In genomic region chr5:73777282-73777921, GRCm38 (mm10) we compare ENCODE assay signal across 9 mouse cellular contexts.
DNase-seq lines count a peak whose midpoint lies in the region; ATAC-seq lines count a peak whose summit lies in the region.
"Had no signal": no experiment of that assay in that cellular context is flagged by ENCODE, and none has a peak within 500 bp of the region (broad histone marks: within the 10 kb centered on the region; RNA-seq: fewer than 3 reads in every experiment).

No protein-coding gene starts in this region.

- peak overlapping the region; percentile 61; the same call in 1 of the 2 replicates for H3K27ac ChIP-seq in heart, embryonic 15.5 days
- H3K27ac ChIP-seq: embryonic facial prominence, embryonic 13.5 days had no signal

- peak; percentile 89 for ATAC-seq in heart, embryonic 15.5 days (replicated peaks; ENCODE audit: insufficient number of reproducible peaks, insufficient read depth, low FRiP score, low read depth)

- H3K27me3 ChIP-seq in heart, embryonic 15.5 days = no peaks in the 10 kb centered on the region
- H3K27me3 ChIP-seq: embryonic facial prominence, embryonic 13.5 days had no signal

- H3K4me3 ChIP-seq in heart, embryonic 15.5 days = no peak overlapping the region
- H3K4me3 ChIP-seq: embryonic facial prominence, embryonic 13.5 days had no signal

- H3K9me3 ChIP-seq in heart, embryonic 15.5 days (replicated peaks) = no peaks in the 10 kb centered on the region

- H3K4me2 ChIP-seq in heart, embryonic 15.5 days = no peak overlapping the region
- H3K4me2 ChIP-seq: embryonic facial prominence, embryonic 13.5 days had no signal

- WGBS in heart, embryonic 15.5 days = 47% methylated on average over 9 of the region's 9 CpGs

- peaks cover 6% of the 10 kb centered on the region; the same call in 1 of the 2 replicates for H3K4me1 ChIP-seq in heart, embryonic 15.5 days (replicated peaks)

- no peak overlapping the region for H3K9ac ChIP-seq in heart, embryonic 15.5 days
- H3K9ac ChIP-seq: embryonic facial prominence, embryonic 13.5 days had no signal

- H3K36me3 ChIP-seq in heart, embryonic 15.5 days = no peaks in the 10 kb centered on the region
- H3K36me3 ChIP-seq: embryonic facial prominence, embryonic 13.5 days had no signal

- DNase-seq in layer of hippocampus, adult 9-10 months (ENCODE audit: low spot score) = peak; percentile 11
- DNase-seq in layer of hippocampus, postnatal 36 days = no peak
- DNase-seq in layer of hippocampus, adult 9-11 months = peak; percentile 71
- peak; percentile 24 for DNase-seq in telencephalon, adult 2 months (ENCODE audit: low read depth, low spot score)
- DNase-seq in embryo, embryonic 9.5 days (ENCODE audit: extremely low spot score) = no peak
- DNase-seq in yolk sac, embryonic 10.5 days (ENCODE audit: low spot score) = no peak
- DNase-seq in thymus, postnatal 0 days (ENCODE audit: low spot score) = no peak

Comparison
In these comparisons a context has a peak if more than half of its experiments do, and no peak if none do; other contexts are left out.
1. DNase-seq: peak in layer of hippocampus, adult 9-10 months (single experiment), layer of hippocampus, adult 9-11 months (single experiment) and telencephalon, adult 2 months (single experiment); none in layer of hippocampus, postnatal 36 days (0 of 2), embryo, embryonic 9.5 days (single experiment), yolk sac, embryonic 10.5 days (single experiment) and thymus, postnatal 0 days (single experiment).